Mouse (Mus musculus): ENCODE measurements around the gene Col20a1.

Gene Col20a1

GRCm38 (mm10) chr2:180986449-180986848, at the start of gene Col20a1:
Gene Col20a1 (plus strand): TSS chr2:180986535.
- no peak for DNase-seq (ENCODE audit: low spot score in 2 of 2)

- DNase-seq (ENCODE audit: low spot score in 2 of 2), result no peak
These were observed 46.1 kb upstream of the Col20a1 start for GRCm38 (mm10) chr2:180940187-180940586.

- DNase-seq (ENCODE audit: low spot score in 2 of 2), result no peak
These were observed 44.5 kb upstream of the Col20a1 start for GRCm38 (mm10) chr2:180941869-180942268.

GRCm38 (mm10) chr2:180949947-180950346, 36.4 kb upstream of the Col20a1 start:
- DNase-seq (ENCODE audit: low spot score in 2 of 2), result no peak

DNA sequence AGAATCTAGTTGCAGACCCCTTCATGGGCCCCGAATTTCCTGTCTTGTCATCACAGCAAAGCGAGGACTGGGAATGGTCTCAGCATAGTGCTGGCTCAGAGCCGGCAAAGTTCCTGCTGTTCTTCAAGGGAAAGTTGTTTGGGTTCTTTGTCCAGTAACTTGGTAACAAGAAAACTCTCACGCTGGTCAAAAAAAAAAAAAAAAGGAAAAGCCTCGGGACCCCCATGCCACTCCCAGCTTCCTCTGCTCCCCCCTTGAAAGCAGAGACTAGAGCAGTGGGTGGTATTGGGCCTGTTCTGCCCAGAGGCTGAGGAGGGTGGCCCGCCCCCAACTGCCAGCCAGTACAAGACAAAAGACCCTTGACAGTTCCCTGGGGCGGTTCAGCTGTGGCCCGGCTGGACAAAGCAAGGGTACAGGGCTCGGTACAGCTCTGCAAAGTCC, 33.6 kb upstream of the Col20a1 start:
- no peak for DNase-seq (ENCODE audit: low spot score in 2 of 2)

DNA sequence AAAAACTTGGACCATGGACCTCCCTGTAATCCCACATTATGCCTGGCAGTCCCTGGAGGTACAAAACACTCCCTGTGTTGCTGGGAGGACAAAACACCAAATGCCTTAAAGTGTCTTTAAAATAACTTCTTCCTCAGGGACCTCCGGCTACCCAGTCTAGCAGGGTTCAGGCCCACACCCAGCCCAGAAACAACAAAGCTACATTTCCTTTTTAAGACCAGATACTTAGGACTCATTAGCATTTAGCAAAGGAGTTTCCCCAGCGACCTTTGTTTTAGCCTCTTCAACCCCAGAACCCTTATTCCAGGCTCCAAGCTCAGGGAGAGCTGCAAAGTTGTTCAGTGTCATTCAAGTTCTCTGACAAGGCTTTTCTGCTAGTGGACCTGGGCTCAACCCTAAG, 32.7 kb upstream of the Col20a1 start:
- no peak for DNase-seq (ENCODE audit: low spot score in 2 of 2)

- DNase-seq (ENCODE audit: low spot score in 2 of 2), result no peak
These were observed 32.0 kb upstream of the Col20a1 start, which contains the start of gene Nkain4 for GRCm38 (mm10) chr2:180954061-180955047. Gene Nkain4 (minus strand): TSS chr2:180954699.

DNA sequence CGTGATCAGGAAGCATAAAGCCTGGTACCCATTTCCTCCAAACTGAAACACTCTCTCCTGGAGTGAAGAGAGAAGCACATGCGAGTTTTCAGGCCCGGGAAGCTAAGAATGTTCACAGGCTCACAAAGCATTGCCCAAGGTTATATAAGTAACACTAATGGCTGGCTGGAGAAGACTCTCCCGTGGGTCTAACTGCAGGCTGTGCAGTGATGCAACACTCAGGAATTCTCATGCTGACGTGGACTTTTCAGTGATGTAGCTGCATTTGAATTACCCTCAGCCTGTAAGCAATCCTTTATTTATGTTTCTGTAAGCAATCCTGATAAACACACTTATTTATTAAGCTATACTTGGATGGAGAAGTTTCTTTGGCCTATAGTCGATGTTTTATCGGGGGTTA, 26.7 kb upstream of the Col20a1 start:
- DNase-seq (ENCODE audit: low spot score in 2 of 2), result no peak

DNA sequence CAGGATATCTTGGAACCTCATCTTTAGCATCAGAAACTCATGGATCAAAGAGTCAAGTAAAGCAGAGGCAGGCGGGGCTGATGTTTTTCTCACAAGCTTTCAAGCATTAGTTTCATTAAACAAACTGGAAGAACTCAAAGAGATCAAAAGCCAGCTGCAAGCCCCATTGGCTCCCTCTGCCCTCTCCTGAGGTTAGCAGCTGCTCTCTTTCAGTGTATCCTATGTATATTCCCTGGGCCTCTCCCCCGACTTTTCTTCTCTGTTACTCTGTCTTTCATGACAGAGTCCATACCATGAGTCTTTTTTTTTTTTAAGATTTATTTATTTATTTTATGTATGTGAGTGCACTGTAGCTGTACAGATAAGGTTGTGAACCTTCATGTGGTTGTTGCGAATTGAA, 26.1 kb upstream of the Col20a1 start:
- no peak for DNase-seq (ENCODE audit: low spot score in 2 of 2)

- peak in 1 of 2 experiments; percentile 28 for DNase-seq (ENCODE audit: low spot score in 2 of 2)
These were observed 23.6 kb upstream of the Col20a1 start for GRCm38 (mm10) chr2:180962616-180963308.

- peak; percentile 65 to 76 for DNase-seq (ENCODE audit: low spot score in 2 of 2)
These were observed 22.4 kb upstream of the Col20a1 start for GRCm38 (mm10) chr2:180963956-180964355.

DNA sequence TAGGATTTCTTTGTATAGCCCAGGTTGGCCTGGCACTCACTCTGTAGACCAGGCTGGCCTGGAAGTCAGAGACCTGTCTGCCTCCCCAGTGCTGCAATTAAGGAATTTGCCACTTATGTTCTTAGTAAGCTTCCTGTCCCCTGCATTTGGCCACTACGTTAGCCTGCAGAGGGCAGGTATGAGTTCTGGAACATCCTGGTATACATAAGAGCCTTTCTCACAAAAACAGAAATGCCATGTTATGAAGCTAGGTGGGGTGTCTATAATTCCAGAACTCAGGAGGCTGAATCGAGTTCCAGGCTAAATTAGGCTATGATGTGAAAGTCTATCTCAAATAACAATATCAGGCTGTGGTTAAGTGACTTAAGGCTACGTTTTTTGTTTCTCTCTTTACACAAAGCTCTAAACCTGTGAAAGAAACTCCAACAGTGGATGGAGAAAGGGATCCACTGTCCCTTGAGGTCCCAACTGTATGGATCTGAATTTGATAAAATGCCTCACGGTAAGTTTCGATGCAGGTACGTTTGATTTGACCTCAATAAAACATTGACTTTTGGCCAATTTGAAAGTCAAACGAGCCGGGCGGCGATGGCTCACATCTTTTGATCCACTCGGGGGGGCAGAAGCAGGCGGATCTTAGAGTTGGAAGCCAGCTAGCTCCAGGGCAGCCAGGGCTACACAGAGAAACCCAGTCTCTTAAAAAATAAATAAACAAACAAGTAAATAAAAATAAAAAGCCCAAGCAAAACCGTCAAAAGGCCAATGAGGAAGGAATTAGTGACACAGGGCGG, 20.0 kb upstream of the Col20a1 start:
- DNase-seq (ENCODE audit: low spot score in 2 of 2), result no peak

- DNase-seq (ENCODE audit: low spot score in 2 of 2), result peak; percentile 82 to 92
These were observed 19.1 kb upstream of the Col20a1 start, which contains the start of gene Arfgap1 for GRCm38 (mm10) chr2:180967010-180967763. Gene Arfgap1 (plus strand): TSS chr2:180967225.

- no peak for DNase-seq (ENCODE audit: low spot score in 2 of 2)
These were observed 5.2 kb upstream of the Col20a1 start for GRCm38 (mm10) chr2:180981133-180981532.

DNA sequence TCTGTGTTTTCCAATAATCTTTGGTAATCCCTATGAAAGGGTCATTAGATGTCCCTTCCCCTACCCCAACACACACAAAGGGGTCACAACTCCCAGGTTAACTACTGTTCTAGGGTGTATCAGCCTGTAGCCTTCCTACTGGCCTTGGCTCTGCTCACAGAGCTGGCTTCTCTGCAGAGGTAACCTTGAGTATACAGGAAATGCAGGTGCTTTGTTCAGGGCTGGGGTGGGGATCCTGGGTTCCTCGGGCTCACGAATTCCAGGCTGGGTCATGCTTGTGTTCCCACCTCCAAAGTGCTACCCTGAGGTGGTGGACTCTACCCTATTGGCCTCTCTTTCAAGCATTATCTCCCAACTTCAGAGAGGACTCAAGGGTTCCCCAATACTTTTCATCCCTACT, 700 bp upstream of the Col20a1 start:
- DNase-seq (ENCODE audit: low spot score in 2 of 2), result no peak

DNA sequence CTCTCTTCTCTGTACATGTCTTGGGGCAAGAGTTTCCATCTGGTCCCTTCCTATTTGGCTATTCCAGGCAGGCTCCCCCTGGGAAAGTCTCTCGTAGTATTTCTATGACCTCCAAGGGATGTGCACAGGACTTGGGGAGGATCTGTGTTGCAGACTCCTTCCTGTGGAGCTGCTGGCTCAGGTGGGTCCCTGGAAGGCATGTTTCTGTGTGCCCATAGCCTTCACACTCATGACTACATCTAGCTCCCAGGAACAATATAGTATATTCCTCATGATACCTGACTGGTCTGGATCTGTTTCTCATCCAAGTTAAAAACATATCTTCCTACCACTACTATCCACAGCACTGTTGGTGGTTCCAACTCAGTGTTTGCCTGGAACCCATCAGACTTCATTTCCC, 666 bp downstream of the Col20a1 start:
- no peak for DNase-seq (ENCODE audit: low spot score in 2 of 2)

DNA sequence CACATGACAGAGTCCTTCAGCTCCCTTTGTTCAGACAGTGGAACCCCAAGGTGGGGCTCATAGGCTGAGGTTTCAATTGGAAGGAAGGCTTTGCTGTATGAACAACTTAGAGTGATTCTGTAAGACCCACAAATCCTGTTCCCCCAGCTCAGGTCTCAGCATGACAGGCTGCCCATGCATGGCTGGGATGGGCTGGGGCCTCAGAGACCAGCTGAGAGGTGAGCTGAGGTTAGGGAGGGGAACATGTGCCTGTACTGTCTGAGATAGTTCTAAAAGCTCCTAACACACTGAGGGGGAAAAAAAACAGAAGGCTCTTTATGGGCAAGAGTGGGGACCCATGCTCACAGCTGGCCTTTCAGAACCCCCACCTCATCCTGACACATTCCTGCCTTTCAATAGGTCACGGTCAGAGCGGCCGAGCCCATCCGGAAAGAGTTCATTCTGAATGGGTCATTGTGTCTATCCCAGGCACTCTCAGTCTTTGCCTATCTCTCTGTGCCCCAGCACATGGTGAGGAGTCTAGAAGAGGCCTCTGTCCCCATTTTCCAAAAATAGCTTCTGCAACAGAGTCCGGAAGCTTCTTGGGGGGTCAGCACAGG, 1.2 kb downstream of the Col20a1 start:
- DNase-seq (ENCODE audit: low spot score in 2 of 2), result peak in 1 of 2 experiments; percentile 25

- no peak for DNase-seq (ENCODE audit: low spot score in 2 of 2)
These were observed 2.1 kb downstream of the Col20a1 start for GRCm38 (mm10) chr2:180988347-180988913.

GRCm38 (mm10) chr2:180988948-180989347, 2.6 kb downstream of the Col20a1 start:
- DNase-seq (ENCODE audit: low spot score in 2 of 2), result no peak

DNA sequence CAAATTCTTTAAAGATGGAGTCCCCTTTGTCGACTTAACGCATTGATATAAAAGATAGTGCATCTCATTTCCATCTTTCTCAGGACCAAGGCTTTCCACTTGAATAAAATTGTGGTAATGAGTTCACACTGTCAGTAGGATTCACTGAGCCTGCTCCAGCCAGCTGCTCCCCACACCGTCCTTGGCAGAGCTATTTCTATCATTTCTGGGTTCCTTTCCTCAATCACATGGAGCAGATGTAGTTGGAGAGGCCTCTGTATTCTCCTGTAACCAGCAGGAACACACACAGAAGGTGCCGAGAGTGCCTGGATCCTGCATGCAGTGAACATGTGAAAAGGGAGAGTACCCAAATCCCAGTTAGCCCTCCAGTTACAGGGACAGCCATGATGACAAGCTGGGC, 4.0 kb downstream of the Col20a1 start:
- DNase-seq (ENCODE audit: low spot score in 2 of 2), result no peak
